Mouse (Mus musculus) E14TG2a.4 (cell line): Measurements from ENCODE around the gene Rad51ap2.

Experiments used
- CTCF ChIP-seq: conservative IDR thresholded peaks from 2 replicates; pipeline ENCODE4 v1.5.1; 2014; ENCODE audit warnings: low read length
- POU5F1 ChIP-seq: IDR thresholded peaks from 2 replicates; pipeline ENCODE4 v1.6.1; 2014; ENCODE audit warnings: low read length, borderline replicate concordance

DNA sequence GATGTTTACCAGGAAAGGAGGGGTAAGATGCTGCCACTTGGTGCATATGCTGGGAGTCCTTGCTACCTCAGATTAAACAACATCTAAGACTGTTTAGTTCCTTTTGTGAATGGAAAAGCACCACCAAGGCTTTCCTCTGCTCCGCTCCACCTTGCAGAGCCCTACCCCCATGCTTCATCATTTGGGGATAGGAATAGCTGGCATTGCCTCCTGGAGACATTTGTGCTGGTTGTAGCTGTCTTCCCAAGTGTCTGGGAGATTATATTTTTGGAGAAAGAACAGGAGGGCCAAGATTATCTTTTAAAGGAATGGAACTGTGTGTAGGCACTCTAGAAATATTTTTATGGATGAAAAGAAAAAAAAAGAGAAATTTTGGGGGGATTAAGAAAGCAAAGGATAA lies 22.8 kb upstream of the Rad51ap2 start:
- TF ChIP-seq CTCF (no peak), POU5F1 (no peak)
